Mouse (Mus musculus): ENCODE results near the gene Majin.

DNA sequence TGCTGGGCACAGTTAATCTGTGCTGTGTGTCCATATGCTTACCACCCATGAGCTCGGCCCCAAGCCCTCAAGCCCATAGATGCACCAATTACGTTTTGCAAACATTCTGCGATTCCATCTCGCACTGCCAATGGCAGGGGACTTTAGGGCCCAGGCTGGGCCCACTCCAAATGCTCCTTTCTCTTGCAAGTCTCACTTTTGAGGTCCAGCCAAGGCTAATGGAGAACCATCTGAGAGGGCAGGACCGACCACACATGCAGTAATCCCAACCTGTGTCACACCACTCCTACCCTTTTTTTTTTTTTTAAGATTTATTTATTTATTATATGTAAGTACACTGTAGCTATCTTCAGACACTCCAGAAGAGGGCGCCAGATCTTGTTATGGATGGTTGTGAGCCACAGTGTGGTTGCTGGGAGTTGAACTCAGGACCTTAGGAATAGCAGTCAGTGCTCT, 81.6 kb downstream of the Majin start:
- TF ChIP-seq MAX (IDR thresholded peaks at IDR 0.05; ENCODE audit: low read depth): no peak
- no peak for TF ChIP-seq POLR2A (IDR thresholded peaks at IDR 0.05; ENCODE audit: insufficient read length, low read depth)
